Mouse (Mus musculus) B cell, adult (primary cell): ENCODE data around the gene Dnttip1. TPM values are rescaled to one million over a fixed set of nuclear protein-coding genes. Genes with fewer than 3 reads are reported as not detected.

ENCODE experiments used
- total RNA-seq: library from RNA; stranded (reverse); gene quantifications from 4 replicates; pipeline ENCODE4 v1.2.4, GENCODE M21; 2023; ENCODE audit not compliant: inconsistent age

The Dnttip1 gene
- total RNA-seq = 35.3 to 43.4 TPM (median 39.6 TPM) in 4 replicates

DNA sequence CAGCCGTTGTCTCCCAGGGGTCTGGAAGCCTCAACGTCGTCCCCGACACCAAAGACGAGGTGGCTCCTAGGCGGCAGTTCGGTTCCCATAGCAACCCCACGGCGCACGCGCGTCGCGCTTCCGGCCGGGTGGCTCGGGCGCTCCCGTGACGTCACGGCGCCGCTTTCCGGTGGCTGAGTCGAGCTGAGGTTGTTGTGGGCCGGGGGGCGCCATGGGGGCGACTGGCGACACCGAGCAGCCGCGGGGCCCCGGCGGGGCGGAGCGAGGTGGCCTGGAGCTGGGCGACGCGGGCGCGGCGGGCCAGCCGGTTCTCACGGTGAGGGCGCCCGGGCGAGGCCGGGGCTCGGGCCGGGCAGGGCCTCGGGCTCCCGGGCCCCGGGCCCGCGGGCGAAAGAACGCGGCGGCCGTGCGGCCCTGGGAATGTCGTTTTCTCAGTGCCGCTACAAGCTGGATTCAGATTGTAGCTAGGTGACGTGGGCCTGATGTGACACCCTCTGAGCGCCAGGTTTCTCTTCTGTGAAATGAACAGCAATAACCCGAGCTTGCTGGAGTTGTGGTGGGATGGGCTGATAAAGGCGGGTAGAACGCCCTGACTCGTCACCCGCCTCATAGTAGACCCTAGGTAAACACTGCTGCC is at the start of gene Dnttip1, which contains the start of gene Wfdc3:
Dnttip1 (plus strand) TSS at position 141 of the 637 bp plus-strand sequence.
Wfdc3 (minus strand) TSS at position 89 of the 637 bp plus-strand sequence.

DNA sequence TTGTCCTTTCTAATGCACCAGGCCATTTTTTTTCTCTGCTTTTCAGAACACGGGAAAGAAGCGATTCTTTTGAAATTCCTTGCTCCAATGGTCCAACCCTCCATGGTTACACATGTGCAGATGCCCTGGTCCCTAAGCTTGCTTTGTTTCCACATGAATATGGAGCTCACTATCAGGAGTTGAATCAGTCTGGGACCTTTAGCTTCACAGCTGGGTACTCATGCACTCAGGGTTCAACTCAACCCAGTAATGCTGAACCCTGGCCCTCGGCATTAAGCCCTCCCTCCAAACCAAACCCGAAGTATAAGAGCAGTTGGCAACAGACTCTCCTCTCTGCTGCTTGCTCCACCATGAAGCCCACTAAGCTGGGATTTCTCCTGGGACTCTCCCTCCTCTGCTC is 47.6 kb upstream of the Dnttip1 start, which contains the start of gene Spint4:
Spint4 (plus strand) TSS at position 301 of the 400 bp plus-strand sequence.

DNA sequence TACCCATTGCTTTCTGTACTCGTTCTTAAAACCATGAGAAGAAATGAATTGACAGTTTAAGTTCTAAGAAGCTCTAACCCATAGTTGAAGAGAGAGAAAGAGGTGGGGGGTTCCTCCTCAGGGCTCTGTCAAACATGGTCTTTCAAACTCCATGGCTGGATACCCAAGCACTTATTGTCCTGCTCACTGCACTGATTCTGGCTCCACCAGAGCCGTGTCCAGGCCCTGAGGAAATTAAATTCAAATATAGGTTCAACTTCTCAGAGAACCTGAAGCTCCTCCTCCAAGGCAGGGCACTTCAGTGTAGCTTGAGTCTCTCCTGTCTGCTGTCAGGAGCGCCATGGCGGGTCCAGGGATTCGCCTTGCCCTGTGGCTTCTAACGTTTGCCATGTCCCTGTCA is 30.8 kb upstream of the Dnttip1 start, which contains the start of gene Spint5:
Spint5 (plus strand) TSS at position 301 of the 400 bp plus-strand sequence.

DNA sequence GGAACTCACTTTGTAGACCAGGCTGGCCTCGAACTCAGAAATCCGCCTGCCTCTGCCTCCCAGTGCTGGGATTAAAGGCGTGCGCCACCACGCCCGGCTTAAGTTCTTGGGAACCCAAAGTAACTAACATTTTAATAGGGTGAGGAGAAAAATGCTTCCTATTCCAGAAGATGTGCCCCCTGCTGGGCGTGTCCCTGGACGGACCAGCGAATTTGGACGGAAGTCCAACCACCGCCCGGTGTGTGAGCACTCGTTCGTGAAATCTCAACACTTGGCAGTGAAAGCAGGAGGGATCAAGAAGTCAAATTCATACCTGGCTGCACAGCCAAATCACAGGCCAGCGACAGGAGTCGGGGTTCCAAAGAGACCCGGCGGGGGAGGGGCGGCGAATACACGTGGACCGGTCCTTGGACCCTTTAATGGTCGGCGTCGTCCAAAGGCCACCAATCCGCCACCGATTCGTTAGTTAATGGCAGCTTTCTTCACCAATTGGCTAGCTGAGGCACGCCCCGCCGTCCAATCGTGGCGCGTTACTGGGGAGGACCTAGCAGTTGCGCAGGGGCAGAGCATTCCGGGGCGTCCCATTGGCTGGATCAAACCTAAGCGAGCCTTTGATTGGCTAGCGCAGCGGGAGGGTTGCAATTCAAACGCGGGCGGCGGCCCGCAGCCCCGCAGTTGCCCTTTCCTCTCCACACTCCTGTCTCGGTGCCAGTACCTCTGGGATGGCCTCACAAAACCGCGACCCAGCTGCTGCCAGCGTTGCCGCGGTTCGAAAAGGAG is 23.7 kb downstream of the Dnttip1 start, which contains the start of gene Ube2c:
Ube2c (plus strand) TSS at position 641 of the 780 bp plus-strand sequence.

DNA sequence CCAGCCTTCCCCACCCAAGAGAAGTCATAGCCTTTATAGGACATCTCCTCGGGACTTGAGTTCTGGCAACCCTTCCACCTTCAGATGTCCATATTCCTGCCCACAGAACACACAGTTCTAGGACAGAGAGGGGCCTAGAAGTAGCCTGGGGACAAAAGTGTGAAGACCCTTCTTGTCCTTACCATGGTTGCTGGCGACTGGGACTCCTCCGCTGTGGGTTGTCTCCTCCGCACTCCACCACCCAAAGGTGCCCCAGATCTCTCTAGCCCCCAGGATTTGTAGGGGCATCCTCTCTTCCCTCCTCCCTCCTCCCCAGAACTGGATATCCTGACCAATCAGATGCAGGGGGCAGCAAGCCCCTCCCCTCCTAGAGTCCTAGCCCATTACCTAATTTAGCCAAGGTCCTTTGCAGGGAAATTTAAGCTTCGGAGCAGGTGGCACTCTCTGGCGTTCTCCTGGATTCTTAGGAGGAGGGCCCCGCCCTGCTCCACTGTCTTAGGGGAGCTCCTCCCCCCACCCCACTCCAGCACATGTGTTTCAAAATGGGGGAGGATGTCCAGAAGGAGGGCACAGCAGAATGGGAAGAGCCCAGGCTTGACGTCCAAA is 33.8 kb downstream of the Dnttip1 start, which contains the start of gene Tnnc2:
Tnnc2 (minus strand) TSS at position 487 of the 606 bp plus-strand sequence.

GRCm38 (mm10) chr2:164785481-164786387 is 40.0 kb downstream of the Dnttip1 start, which contains the start of gene Snx21:
Gene Snx21 (plus strand): TSS chr2:164785823.

GRCm38 (mm10) chr2:164804533-164805331 is 58.9 kb downstream of the Dnttip1 start, which contains the start of the genes Acot8 and Zswim3:
Gene Acot8 (minus strand): TSS chr2:164804882.
Gene Zswim3 (plus strand): TSS chr2:164805098.

Other genes with a start within 250 kb of the Dnttip1 start
- 69.4 to 79.5 TPM (median 75.7 TPM) in 4 replicates for gene Pigt, start 248.5 kb upstream of the Dnttip1 start, total RNA-seq
- not detected in 4 replicates for gene Wfdc2, start 183.6 kb upstream of the Dnttip1 start, total RNA-seq
- not detected in 4 replicates for gene Spint3, start 172.5 kb upstream of the Dnttip1 start, total RNA-seq
- not detected in 4 replicates for gene Wfdc6a, start 160.5 kb upstream of the Dnttip1 start, total RNA-seq
- gene Eppin, start 152.4 kb upstream of the Dnttip1 start, total RNA-seq = not detected in 4 replicates
- gene Wfdc6b, start 132.5 kb upstream of the Dnttip1 start, total RNA-seq = not detected in 4 replicates
- not detected in 4 replicates for gene Wfdc8, start 132.4 kb upstream of the Dnttip1 start, total RNA-seq
- not detected in 4 replicates for gene Wfdc16, start 107.2 kb upstream of the Dnttip1 start, total RNA-seq
- gene Wfdc10, start 89.9 kb upstream of the Dnttip1 start, total RNA-seq = not detected in 4 replicates
- not detected in 4 replicates for gene Wfdc9, start 89.4 kb upstream of the Dnttip1 start, total RNA-seq
- not detected in 4 replicates for gene Wfdc11, start 71.9 kb upstream of the Dnttip1 start, total RNA-seq
- not detected in 4 replicates for gene Wfdc13, start 60.9 kb upstream of the Dnttip1 start, total RNA-seq
- not detected in 4 replicates for gene Spint4, start 47.5 kb upstream of the Dnttip1 start, total RNA-seq
- gene Spint5, start 30.7 kb upstream of the Dnttip1 start, total RNA-seq = not detected in 4 replicates
- not detected in 4 replicates for gene Wfdc3, start 52 bp upstream of the Dnttip1 start, total RNA-seq
- 2.6 to 4.9 TPM (median 3.6 TPM) in 4 replicates for gene Ube2c, start 23.9 kb downstream of the Dnttip1 start, total RNA-seq
- gene Tnnc2, start 34.0 kb downstream of the Dnttip1 start, total RNA-seq = not detected in 4 replicates
- 0.60 to 1.5 TPM (median 0.69 TPM) in 4 replicates for gene Snx21, start 39.8 kb downstream of the Dnttip1 start, total RNA-seq
- gene Acot8, start 58.9 kb downstream of the Dnttip1 start, total RNA-seq = 57.2 to 73.3 TPM (median 63.9 TPM) in 4 replicates
- gene Zswim3, start 59.1 kb downstream of the Dnttip1 start, total RNA-seq = 3.1 to 4.3 TPM (median 3.6 TPM) in 4 replicates
- gene Zswim1, start 76.7 kb downstream of the Dnttip1 start, total RNA-seq = 7.8 to 9.8 TPM (median 8.5 TPM) in 4 replicates
- gene Spata25, start 82.6 kb downstream of the Dnttip1 start, total RNA-seq = 0.69 to 0.74 TPM in 2 of 4 replicates, not detected in the others
- gene Ctsa, start 86.9 kb downstream of the Dnttip1 start, total RNA-seq = 200 to 233 TPM (median 214 TPM) in 4 replicates
- 4.5 to 5.9 TPM (median 4.9 TPM) in 4 replicates for gene Neurl2, start 87.5 kb downstream of the Dnttip1 start, total RNA-seq
- gene Pltp, start 111.7 kb downstream of the Dnttip1 start, total RNA-seq = 8.8 to 12.8 TPM (median 10.6 TPM) in 4 replicates
- 91.0 to 95.0 TPM (median 92.9 TPM) in 4 replicates for gene Pcif1, start 133.3 kb downstream of the Dnttip1 start, total RNA-seq
- 56.4 to 63.7 TPM (median 59.9 TPM) in 4 replicates for gene Zfp335, start 165.8 kb downstream of the Dnttip1 start, total RNA-seq
- gene Mmp9, start 194.8 kb downstream of the Dnttip1 start, total RNA-seq = 0.36 to 0.55 TPM (median 0.42 TPM) in 4 replicates
- gene Slc12a5, start 214.8 kb downstream of the Dnttip1 start, total RNA-seq = 0.83 to 1.8 TPM (median 0.92 TPM) in 4 replicates